Mouse (Mus musculus) G1E (cell line): ENCODE measurements around the gene Btbd9. TPM values are rescaled to one million over a fixed set of nuclear protein-coding genes. Genes with fewer than 3 reads are reported as not detected.

ENCODE experiments used
- ATAC-seq: 2 replicates; pipeline ENCODE4 v1.8.0; 2016; ENCODE audit warnings: mild to moderate bottlenecking; ENCODE audit not compliant: insufficient number of reproducible peaks, poor library complexity, low FRiP score, severe bottlenecking; ENCODE audit errors: extremely low read depth
- DNase-seq: peaks from one replicate; pipeline ENCODE4 v3.0.0; 2012; ENCODE audit warnings: low spot score
- H3K27me3 ChIP-seq: 2 replicates; pipeline ENCODE4 v1.6.1; 2012; ENCODE audit warnings: mild to moderate bottlenecking, low read length, inconsistent platforms; ENCODE audit not compliant: insufficient read depth
- H3K36me3 ChIP-seq: replicated peaks from 2 replicates; pipeline ENCODE3; 2012; ENCODE audit warnings: mild to moderate bottlenecking, inconsistent platforms
- H3K4me1 ChIP-seq: 2 replicates; pipeline ENCODE4 v1.6.1; 2012; ENCODE audit warnings: low read depth, low read length, inconsistent platforms, mixed read lengths; ENCODE audit not compliant: insufficient read depth
- H3K4me3 ChIP-seq: 2 replicates; pipeline ENCODE4 v1.5.1; 2012; ENCODE audit warnings: low read depth, mild to moderate bottlenecking, inconsistent platforms, low read length, moderate library complexity, mixed read lengths
- H3K9me3 ChIP-seq: replicated peaks from 2 replicates; pipeline ENCODE4 v1.6.1; 2012; ENCODE audit warnings: inconsistent platforms
- CTCF ChIP-seq: IDR thresholded peaks from 2 replicates; pipeline ENCODE4 v1.5.1; 2012; ENCODE audit warnings: low read depth, low read length, inconsistent platforms, mixed read lengths
- GATA1 ChIP-seq: IDR thresholded peaks from 2 replicates; pipeline ENCODE4 v1.6.1; 2012; ENCODE audit warnings: borderline replicate concordance, low read length, inconsistent platforms, mixed read lengths
- GATA2 ChIP-seq: IDR thresholded peaks from 2 replicates; pipeline ENCODE4 v1.6.1; 2012; ENCODE audit warnings: low read depth, low read length, inconsistent platforms, borderline replicate concordance
- POLR2AphosphoS5 ChIP-seq: IDR thresholded peaks from 2 replicates; pipeline ENCODE4 v1.6.1; 2012; ENCODE audit warnings: low read depth, low read length, inconsistent platforms; ENCODE audit not compliant: insufficient replicate concordance
- TAL1 ChIP-seq: conservative IDR thresholded peaks from 2 replicates; pipeline ENCODE4 v1.6.1; 2012; ENCODE audit warnings: low read depth, low read length, inconsistent platforms, mixed read lengths
- polyA plus RNA-seq: library from polyadenylated mRNA; stranded (reverse); fragments of >175 nt; gene quantifications from 2 replicates; pipeline ENCODE4 v1.2.3, GENCODE M21; 2012
- total RNA-seq, 2 experiments: library from RNA; stranded (forward) in 1 of 2; stranded (reverse) in 1 of 2; fragments of 200-1000 nt in 1 of 2; fragments of >200 nt in 1 of 2; fragmentation: Nextera tagmentation in 1 of 2; gene quantifications; 2 replicates each; pipeline ENCODE4 v1.2.3; 2014 to 2017

Gene Btbd9
- total and polyA plus RNA-seq, 3 experiments: 33.6 to 68.4 (median 57.5) TPM

GRCm38 (mm10) chr17:30378221-30379010 lies 197.9 kb downstream of the Btbd9 start:
- no peak for TF ChIP-seq POLR2AphosphoS5
- no peaks in the 10 kb centered on the region for H3K36me3 ChIP-seq
- no peak for ATAC-seq
- no peaks in the 10 kb centered on the region for H3K27me3 ChIP-seq
- DNase-seq: no peak
- H3K4me3 ChIP-seq: no peak overlapping the region
- peaks cover 10% of the 10 kb centered on the region for H3K4me1 ChIP-seq
- no peaks in the 10 kb centered on the region for H3K9me3 ChIP-seq

DNA sequence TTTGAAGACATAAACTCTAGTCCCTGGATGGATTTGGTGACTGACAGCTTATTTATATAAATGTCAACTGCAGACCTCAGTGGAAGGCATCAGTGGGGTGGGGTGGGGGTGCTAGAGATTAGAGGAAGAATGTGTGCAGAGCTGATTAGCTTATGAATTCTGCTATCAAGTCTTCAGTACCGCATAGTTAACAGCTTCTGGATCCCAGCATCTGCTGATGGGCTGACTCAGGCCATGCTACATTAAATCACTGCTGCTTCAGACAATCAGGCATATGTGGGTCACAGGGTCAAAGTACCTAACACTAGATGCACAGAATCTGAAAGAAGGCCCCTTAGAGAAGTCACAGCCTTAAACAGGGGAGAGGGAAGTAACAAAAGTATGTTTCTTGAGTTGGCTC lies 198.5 kb downstream of the Btbd9 start:
- TF ChIP-seq POLR2AphosphoS5 (no peak), TAL1 (no peak), GATA2 (no peak), GATA1 (no peak), CTCF (no peak)
- Histone ChIP-seq H3K4me3 (no peak overlapping the region), H3K4me1 (peaks cover 10% of the 10 kb centered on the region), H3K27me3 (no peaks in the 10 kb centered on the region), H3K9me3 (no peaks in the 10 kb centered on the region), H3K36me3 (no peaks in the 10 kb centered on the region)
- ATAC-seq: no peak
- no peak for DNase-seq

DNA sequence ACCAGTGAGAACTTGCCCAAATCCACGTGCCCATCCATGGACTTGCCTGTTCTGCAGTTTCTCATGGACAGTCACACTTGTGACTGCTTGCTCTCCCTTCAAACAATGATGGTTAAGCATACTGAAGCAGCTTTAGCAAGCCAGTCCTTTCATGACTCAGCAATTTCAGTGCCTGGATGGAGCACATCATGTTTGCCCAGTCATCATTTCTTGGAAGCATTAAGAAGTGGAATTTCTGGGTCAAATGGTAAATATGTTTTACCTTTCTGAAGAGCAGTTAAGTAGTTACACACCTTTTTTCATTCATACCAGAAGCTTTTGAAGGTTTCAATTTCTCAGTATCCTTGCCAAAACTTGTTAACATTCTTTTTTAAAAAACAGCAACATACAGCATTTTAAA lies 201.2 kb downstream of the Btbd9 start:
- no peak for ATAC-seq
- peaks cover 6% of the 10 kb centered on the region; the same call in 1 of the 2 replicates for H3K4me1 ChIP-seq

GRCm38 (mm10) chr17:30368559-30368958 lies 207.7 kb downstream of the Btbd9 start:
- ATAC-seq: no peak
- DNase-seq: no peak
- TF ChIP-seq POLR2AphosphoS5 (no peak), GATA1 (no peak), CTCF (no peak), GATA2 (no peak), TAL1 (no peak)

More for the DNA sequence above, 201.2 kb downstream of the Btbd9 start:
- H3K9me3 ChIP-seq: no peaks in the 10 kb centered on the region
- no peak overlapping the region for H3K4me3 ChIP-seq
- TF ChIP-seq GATA2: no peak
- TF ChIP-seq CTCF: no peak
- TF ChIP-seq GATA1: no peak
- no peak for TF ChIP-seq POLR2AphosphoS5
- TF ChIP-seq TAL1: no peak
- H3K27me3 ChIP-seq: no peaks in the 10 kb centered on the region
- DNase-seq: peak; percentile 6
- H3K36me3 ChIP-seq: peaks cover under 1% of the 10 kb centered on the region

DNA sequence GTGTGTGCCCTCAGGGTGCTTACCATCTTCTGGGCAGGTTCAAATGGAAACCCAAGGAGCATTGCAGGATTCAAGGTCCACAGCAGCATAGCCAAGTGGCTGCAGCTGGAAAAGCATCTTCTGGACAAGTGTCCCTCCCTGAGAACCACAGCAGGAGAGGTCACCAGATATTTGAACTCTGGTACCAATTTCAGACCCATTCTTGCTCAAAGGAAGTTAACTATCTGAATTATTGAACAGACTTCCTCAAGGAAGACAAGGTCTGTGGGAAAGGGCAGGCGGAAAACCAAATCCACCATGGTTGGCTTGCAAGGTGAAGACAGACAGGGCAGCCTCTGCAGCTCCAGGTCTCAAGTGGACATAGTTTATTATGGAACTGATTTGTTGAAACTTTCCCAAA lies 211.6 kb downstream of the Btbd9 start:
- no peak for DNase-seq
- Histone ChIP-seq H3K36me3 (no peaks in the 10 kb centered on the region), H3K4me1 (no peaks in the 10 kb centered on the region), H3K4me3 (no peak overlapping the region), H3K9me3 (no peaks in the 10 kb centered on the region), H3K27me3 (no peaks in the 10 kb centered on the region)
- TF ChIP-seq CTCF: no peak
- no peak for TF ChIP-seq GATA1
- no peak for TF ChIP-seq POLR2AphosphoS5
- no peak for TF ChIP-seq TAL1
- no peak for TF ChIP-seq GATA2
- no peak for ATAC-seq

More at GRCm38 (mm10) chr17:30368559-30368958, 207.7 kb downstream of the Btbd9 start:
- Histone ChIP-seq H3K4me1 (no peaks in the 10 kb centered on the region), H3K9me3 (no peaks in the 10 kb centered on the region), H3K27me3 (no peaks in the 10 kb centered on the region), H3K36me3 (peaks cover 2% of the 10 kb centered on the region), H3K4me3 (no peak overlapping the region)

DNA sequence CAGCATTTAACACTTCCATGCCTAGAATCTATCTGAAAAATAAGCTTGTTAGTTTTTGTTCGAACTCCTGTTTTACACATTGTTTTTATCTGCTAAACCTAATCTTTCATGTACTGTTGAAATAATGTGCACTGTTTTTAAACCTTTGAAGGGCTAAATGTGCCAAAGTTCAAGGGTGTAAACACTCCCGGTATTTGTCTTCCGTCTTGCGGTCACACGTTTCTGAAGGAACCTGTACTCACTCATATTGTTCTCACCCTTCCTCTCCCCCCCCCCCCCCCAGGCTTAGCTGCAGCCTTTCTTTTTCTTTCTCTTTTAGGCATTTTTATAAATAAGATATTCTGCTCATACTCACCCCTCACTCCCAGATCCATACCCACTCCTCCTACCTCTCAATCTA lies 212.9 kb downstream of the Btbd9 start:
- DNase-seq (no peak), ATAC-seq (no peak)
- no peaks in the 10 kb centered on the region for H3K27me3 ChIP-seq
- H3K36me3 ChIP-seq: no peaks in the 10 kb centered on the region
- H3K4me3 ChIP-seq: no peak overlapping the region
- no peak for TF ChIP-seq TAL1
- no peak for TF ChIP-seq POLR2AphosphoS5
- TF ChIP-seq GATA2: no peak
- no peak for TF ChIP-seq GATA1
- H3K4me1 ChIP-seq: no peaks in the 10 kb centered on the region
- H3K9me3 ChIP-seq: no peaks in the 10 kb centered on the region

GRCm38 (mm10) chr17:30360654-30361053 lies 215.6 kb downstream of the Btbd9 start:
- Histone ChIP-seq H3K36me3 (no peaks in the 10 kb centered on the region), H3K9me3 (no peaks in the 10 kb centered on the region), H3K27me3 (no peaks in the 10 kb centered on the region), H3K4me1 (no peaks in the 10 kb centered on the region), H3K4me3 (no peak overlapping the region)
- DNase-seq: no peak
- TF ChIP-seq GATA1 (no peak), POLR2AphosphoS5 (no peak), TAL1 (no peak)
- ATAC-seq: no peak
